Mouse (Mus musculus) CD4-positive, CD25-positive, alpha-beta regulatory T cell, adult 2 months (primary cell): Measurements from ENCODE around the gene Htt.

Experiments used
- DNase-seq: peaks from one replicate; pipeline ENCODE4 v3.0.0-alpha.2; 2012; ENCODE audit warnings: low read depth, low spot score

Gene Htt

GRCm38 (mm10) chr5:34889252-34889651 lies 127.7 kb downstream of the Htt start:
- DNase-seq: no peak

GRCm38 (mm10) chr5:34896697-34897453 lies 135.3 kb downstream of the Htt start:
- no peak for DNase-seq

GRCm38 (mm10) chr5:34899787-34900469 lies 138.4 kb downstream of the Htt start:
- no peak for DNase-seq

- no peak for DNase-seq
These were observed 140.8 kb downstream of the Htt start for GRCm38 (mm10) chr5:34902371-34902770.

- DNase-seq: no peak
These were observed 141.4 kb downstream of the Htt start for GRCm38 (mm10) chr5:34902811-34903385.

- no peak for DNase-seq
These were observed 142.9 kb downstream of the Htt start for GRCm38 (mm10) chr5:34904412-34904811.

GRCm38 (mm10) chr5:34907230-34907629 lies 145.7 kb downstream of the Htt start:
- DNase-seq: no peak

GRCm38 (mm10) chr5:34907910-34908725 lies 146.6 kb downstream of the Htt start, which contains the start of gene Msantd1:
Gene Msantd1, plus strand, starts transcription at chr5:34908012.
- no peak for DNase-seq

- no peak for DNase-seq
These were observed 147.4 kb downstream of the Htt start for GRCm38 (mm10) chr5:34908726-34909633.

GRCm38 (mm10) chr5:34909634-34910503 lies 148.3 kb downstream of the Htt start:
- DNase-seq: no peak

- DNase-seq: no peak
These were observed 148.9 kb downstream of the Htt start for GRCm38 (mm10) chr5:34910504-34910815.

- DNase-seq: peak; percentile 76
These were observed 154.3 kb downstream of the Htt start for GRCm38 (mm10) chr5:34915801-34916200.

GRCm38 (mm10) chr5:34917234-34917655 lies 155.7 kb downstream of the Htt start:
- no peak for DNase-seq

GRCm38 (mm10) chr5:34918785-34919184 lies 157.2 kb downstream of the Htt start:
- no peak for DNase-seq

GRCm38 (mm10) chr5:34922531-34922930 lies 161.0 kb downstream of the Htt start:
- no peak for DNase-seq

GRCm38 (mm10) chr5:34923920-34924319 lies 162.4 kb downstream of the Htt start:
- no peak for DNase-seq

GRCm38 (mm10) chr5:34924519-34924918 lies 163.0 kb downstream of the Htt start:
- DNase-seq: no peak

- no peak for DNase-seq
These were observed 166.1 kb downstream of the Htt start for GRCm38 (mm10) chr5:34927648-34928047.

- no peak for DNase-seq
These were observed 168.8 kb downstream of the Htt start for GRCm38 (mm10) chr5:34930151-34930975.
